Mouse (Mus musculus) CD8-positive naive resting alpha-beta T cell, adult 2 months (primary cell): ENCODE results near the gene Atrx.

Source experiments
- DNase-seq, 2 experiments: peaks; one replicate each; pipeline ENCODE4 v3.0.0; 2022; ENCODE audit warnings: low read depth in 2 of 2, low spot score in 2 of 2

Gene Atrx

GRCm38 (mm10) chrX:105767932-105768331 lies 161.3 kb downstream of the Atrx start:
- no peak for DNase-seq

GRCm38 (mm10) chrX:105767177-105767764 lies 161.9 kb downstream of the Atrx start:
- DNase-seq: no peak

- no peak for DNase-seq
Measured at GRCm38 (mm10) chrX:105766013-105766412, 163.2 kb downstream of the Atrx start.

- DNase-seq: no peak
Measured at GRCm38 (mm10) chrX:105765005-105765706, 164.0 kb downstream of the Atrx start.

- DNase-seq: peak in 1 of 2 experiments; percentile 5
Measured at GRCm38 (mm10) chrX:105764162-105765004, 164.8 kb downstream of the Atrx start, which contains the start of gene Fgf16. Gene Fgf16 (plus strand): TSS chrX:105764279.

GRCm38 (mm10) chrX:105763612-105764011 lies 165.6 kb downstream of the Atrx start:
- no peak for DNase-seq

GRCm38 (mm10) chrX:105762847-105763527 lies 166.2 kb downstream of the Atrx start:
- peak in 1 of 2 experiments; percentile 4 for DNase-seq
